Mouse (Mus musculus) lung, embryonic 14.5 days (tissue): Measurements from ENCODE around the gene Tekt4. TPM values are rescaled to one million over a fixed set of nuclear protein-coding genes. Genes with fewer than 3 reads are reported as not detected.
A peak's percentile ranks its signal among the peaks of the same experiment; 100 is the strongest.

Experiments
- ATAC-seq: fragments of 200-750 bp; cut with Nextera tagmentation; 2 replicates; pipeline ENCODE4 v1.8.0; 2017; ENCODE audit warnings: mild to moderate bottlenecking, moderate TSS enrichment, moderate library complexity; ENCODE audit not compliant: insufficient read depth
- DNase-seq: peaks from one replicate; pipeline ENCODE4 v3.0.0-alpha.2; 2015
- H3K27ac ChIP-seq: fragments of 300-500 bp; sonication (generic); 2 replicates; pipeline ENCODE4 v1.5.1; 2014; ENCODE audit warnings: low read depth, mild to moderate bottlenecking, moderate library complexity
- H3K27me3 ChIP-seq: fragments of 300-500 bp; sonication (generic); 2 replicates; pipeline ENCODE4 v1.6.1; 2014; ENCODE audit warnings: low read length, control low read depth; ENCODE audit not compliant: insufficient read depth
- H3K36me3 ChIP-seq: fragments of 300-500 bp; sonication (generic); 2 replicates; pipeline ENCODE4 v1.6.1; 2014; ENCODE audit warnings: control low read depth; ENCODE audit not compliant: insufficient read depth
- H3K4me1 ChIP-seq: fragments of 300-500 bp; sonication (generic); 2 replicates; pipeline ENCODE4 v1.6.1; 2014; ENCODE audit warnings: antibody characterized with exemption, control low read depth; ENCODE audit not compliant: insufficient read depth
- H3K4me2 ChIP-seq: fragments of 300-500 bp; sonication (generic); 2 replicates; pipeline ENCODE4 v1.6.1; 2014; ENCODE audit warnings: mild to moderate bottlenecking
- H3K4me3 ChIP-seq: fragments of 300-500 bp; sonication (generic); 2 replicates; pipeline ENCODE4 v1.5.1; 2014; ENCODE audit warnings: low read depth, low read length
- H3K9ac ChIP-seq: fragments of 300-500 bp; sonication (generic); 2 replicates; pipeline ENCODE4 v1.6.1; 2014
- H3K9me3 ChIP-seq: fragments of 300-500 bp; sonication (generic); 2 replicates; pipeline ENCODE4 v1.6.1; 2016; ENCODE audit warnings: low read depth, low read length, control low read depth
- CTCF ChIP-seq: IDR thresholded peaks from 2 replicates; pipeline ENCODE4 v1.5.1; 2016; ENCODE audit warnings: antibody characterized with exemption, low read depth
- WGBS: fragments of 180-500 bp; shearing (Covaris S2); extraction: QIAGEN DNeasy Blood & Tissue Kit; methylation state at CpG from one replicate; pipeline ENCODE4 v1.1.7; 2014; 5-methylcytosine and 5-hydroxymethylcytosine counted together
- polyA plus RNA-seq: library from polyadenylated mRNA; unstranded; fragments of >200 nt; fragmentation: Nextera tagmentation; extraction: Ambion mirVana; gene quantifications from 2 replicates; pipeline ENCODE4 v1.2.1, GENCODE M21; 2014

Gene Tekt4
- polyA plus RNA-seq, 1 experiment from 2014 or later, result 0.20 TPM

GRCm38 (mm10) chr17:25432433-25433181 lies 21.8 kb upstream of the Tekt4 start:
- DNase-seq, result peak; percentile 46
- Histone ChIP-seq H3K4me2 (peak overlapping the region; percentile 98), H3K27ac (no peak overlapping the region), H3K9me3 (no peaks in the 10 kb centered on the region), H3K9ac (peak overlapping the region; percentile 68), H3K27me3 (peaks cover 28% of the 10 kb centered on the region), H3K4me1 (peaks cover 38% of the 10 kb centered on the region), H3K36me3 (no peaks in the 10 kb centered on the region), H3K4me3 (peak overlapping the region; percentile 65)
- ATAC-seq, result no peak
- 1% methylated on average over 53 of the region's 53 CpGs for WGBS
- TF ChIP-seq CTCF, result no peak

GRCm38 (mm10) chr17:25433223-25433616 lies 21.2 kb upstream of the Tekt4 start:
- Histone ChIP-seq H3K27ac (peak overlapping the region; percentile 58; the same call in 1 of the 2 replicates), H3K4me2 (peak overlapping the region; percentile 98), H3K27me3 (peaks cover 28% of the 10 kb centered on the region), H3K4me1 (peaks cover 34% of the 10 kb centered on the region), H3K9ac (peak overlapping the region; percentile 68), H3K36me3 (no peaks in the 10 kb centered on the region), H3K4me3 (peak overlapping the region; percentile 65), H3K9me3 (no peaks in the 10 kb centered on the region)
- under 1% methylated on average over 40 of the region's 40 CpGs for WGBS
- DNase-seq (no peak), ATAC-seq (peak; percentile 52)
- TF ChIP-seq CTCF, result no peak

GRCm38 (mm10) chr17:25433617-25434606 lies 20.5 kb upstream of the Tekt4 start, which contains the start of gene Cacna1h:
Gene Cacna1h (minus strand): TSS chr17:25433783.
- peak; percentile 71 for TF ChIP-seq CTCF
- peaks cover 28% of the 10 kb centered on the region for H3K27me3 ChIP-seq
- ATAC-seq, result peak; percentile 90
- no peaks in the 10 kb centered on the region for H3K9me3 ChIP-seq
- H3K4me1 ChIP-seq, result peaks cover 29% of the 10 kb centered on the region
- H3K36me3 ChIP-seq, result no peaks in the 10 kb centered on the region
- peak; percentile 90 for DNase-seq
- peak within 1 kb of the TSS; percentile 68 for H3K9ac ChIP-seq
- H3K27ac ChIP-seq, result peak within 1 kb of the TSS; percentile 71
- H3K4me3 ChIP-seq, result peak within 1 kb of the TSS; percentile 65
- H3K4me2 ChIP-seq, result peak within 1 kb of the TSS; percentile 98
- WGBS, result under 1% methylated on average over 98 of the region's 103 CpGs

GRCm38 (mm10) chr17:25441417-25441816 lies 13.0 kb upstream of the Tekt4 start:
- Histone ChIP-seq H3K4me3 (no peak overlapping the region), H3K4me2 (no peak overlapping the region), H3K9me3 (no peaks in the 10 kb centered on the region), H3K36me3 (no peaks in the 10 kb centered on the region), H3K27me3 (no peaks in the 10 kb centered on the region), H3K27ac (no peak overlapping the region), H3K4me1 (no peaks in the 10 kb centered on the region), H3K9ac (no peak overlapping the region)
- no peak for TF ChIP-seq CTCF
- DNase-seq (no peak), ATAC-seq (no peak)
- WGBS, result 70% methylated on average over 6 of the region's 6 CpGs

GRCm38 (mm10) chr17:25442889-25443288 lies 11.5 kb upstream of the Tekt4 start:
- Histone ChIP-seq H3K4me2 (no peak overlapping the region), H3K27me3 (no peaks in the 10 kb centered on the region), H3K9me3 (no peaks in the 10 kb centered on the region), H3K9ac (no peak overlapping the region), H3K36me3 (no peaks in the 10 kb centered on the region), H3K27ac (no peak overlapping the region), H3K4me3 (no peak overlapping the region), H3K4me1 (no peaks in the 10 kb centered on the region)
- DNase-seq (no peak), ATAC-seq (no peak)
- WGBS, result 51% methylated on average over 3 of the region's 3 CpGs
- no peak for TF ChIP-seq CTCF

- no peaks in the 10 kb centered on the region for H3K9me3 ChIP-seq
- H3K4me2 ChIP-seq, result no peak overlapping the region
- no peaks in the 10 kb centered on the region for H3K36me3 ChIP-seq
- ATAC-seq, result no peak
- H3K27ac ChIP-seq, result no peak overlapping the region
- no peak for TF ChIP-seq CTCF
- WGBS, result 49% methylated on average over 4 of the region's 4 CpGs
- H3K9ac ChIP-seq, result no peak overlapping the region
- no peak overlapping the region for H3K4me3 ChIP-seq
- DNase-seq, result no peak
- no peaks in the 10 kb centered on the region for H3K4me1 ChIP-seq
- H3K27me3 ChIP-seq, result no peaks in the 10 kb centered on the region
Measured at GRCm38 (mm10) chr17:25445074-25445473, 9.3 kb upstream of the Tekt4 start.

- no peak for TF ChIP-seq CTCF
- no peak overlapping the region for H3K4me3 ChIP-seq
- no peaks in the 10 kb centered on the region for H3K4me1 ChIP-seq
- DNase-seq (no peak), ATAC-seq (no peak)
- no peak overlapping the region for H3K9ac ChIP-seq
- H3K4me2 ChIP-seq, result no peak overlapping the region
- H3K27ac ChIP-seq, result no peak overlapping the region
- no peaks in the 10 kb centered on the region for H3K27me3 ChIP-seq
- no peaks in the 10 kb centered on the region for H3K36me3 ChIP-seq
- WGBS, result 86% methylated on average over 3 of the region's 3 CpGs
- no peaks in the 10 kb centered on the region for H3K9me3 ChIP-seq
Measured at GRCm38 (mm10) chr17:25445841-25446240, 8.6 kb upstream of the Tekt4 start.
